Mouse (Mus musculus) T-helper 2 cell (primary cell): ENCODE results near the gene Srcin1.

ENCODE experiments used
- in situ Hi-C: fragments of 300-600 bp; cut with MboI, MseI; formaldehyde crosslinking; loops from one replicate; pipeline ENCODE4 v1.15.1; 2025; ENCODE audit warnings: high pct_unique_total_duplicates

The Srcin1 gene

DNA sequence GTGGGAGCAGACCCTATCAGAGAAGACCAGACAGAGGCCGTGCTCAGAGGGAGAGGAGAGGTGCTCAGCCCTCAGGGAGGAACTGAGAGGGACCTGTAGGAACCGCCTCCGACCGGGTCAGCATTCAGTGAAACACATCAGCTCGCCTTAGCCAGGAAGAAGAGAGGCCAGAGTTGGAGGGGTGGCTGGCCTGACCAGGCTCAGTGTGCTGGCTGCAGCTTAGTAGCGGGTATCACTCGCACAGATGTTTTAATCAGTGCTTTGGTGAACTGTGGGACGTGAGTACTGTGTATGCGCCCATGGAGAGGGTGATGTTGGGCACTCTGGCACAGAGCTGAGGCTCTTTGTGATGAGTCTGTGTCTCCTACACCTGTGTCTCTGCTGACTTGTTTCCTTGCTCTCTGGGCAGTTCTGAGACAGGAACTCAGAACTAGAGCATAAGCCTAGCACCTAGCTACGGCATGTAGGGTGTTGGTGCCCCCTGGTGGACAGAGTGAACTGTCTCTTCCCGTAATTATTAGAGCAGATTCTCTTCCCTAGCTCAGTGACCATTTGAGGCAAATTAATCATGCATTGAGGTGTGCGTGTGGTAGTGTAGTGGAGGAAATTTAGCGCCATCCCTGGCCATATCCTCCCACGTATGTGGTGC is 107.2 kb downstream of the Srcin1 start:
- in situ Hi-C loops, result loop anchor here (5.0 kb wide), 2 partner anchors 41 to 111 kb away; no protein-coding TSS in a partner anchor

DNA sequence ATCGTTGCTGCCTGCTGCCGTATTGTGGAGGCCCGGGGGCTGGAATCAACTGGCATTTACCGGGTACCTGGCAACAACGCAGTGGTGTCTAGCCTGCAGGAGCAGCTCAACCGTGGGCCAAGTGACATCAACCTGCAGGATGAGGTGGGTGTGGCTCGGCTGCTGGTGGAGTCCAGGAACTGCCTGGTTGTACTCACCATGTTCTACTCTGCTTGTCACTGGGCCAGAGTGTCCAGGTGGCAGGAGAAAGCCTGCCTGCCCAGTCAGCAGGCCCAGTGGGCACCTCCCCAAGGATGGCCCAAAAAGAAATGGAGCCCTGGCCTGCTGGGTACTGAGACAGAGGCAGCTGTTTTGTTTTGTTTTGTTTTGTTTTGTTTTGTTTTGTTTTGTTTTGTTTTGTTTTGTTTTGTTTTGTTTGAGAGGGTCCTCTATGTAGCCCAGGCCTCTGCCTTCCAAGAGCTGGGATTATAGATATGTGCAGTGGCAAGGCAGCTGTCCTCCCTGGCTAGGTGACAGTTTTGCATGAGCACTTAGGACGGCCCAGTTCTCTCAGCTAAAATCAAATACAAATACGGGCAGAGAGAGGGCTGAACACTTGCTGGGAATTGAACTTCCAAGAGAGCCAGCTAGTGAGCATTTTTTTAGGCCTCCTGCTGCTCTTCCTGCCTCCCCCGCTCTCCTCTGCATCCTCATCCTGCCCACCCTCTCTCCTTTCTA is 109.4 kb downstream of the Srcin1 start:
- in situ Hi-C loops, result loop anchor here (5.0 kb wide), 2 partner anchors 39 to 109 kb away; no protein-coding TSS in a partner anchor

DNA sequence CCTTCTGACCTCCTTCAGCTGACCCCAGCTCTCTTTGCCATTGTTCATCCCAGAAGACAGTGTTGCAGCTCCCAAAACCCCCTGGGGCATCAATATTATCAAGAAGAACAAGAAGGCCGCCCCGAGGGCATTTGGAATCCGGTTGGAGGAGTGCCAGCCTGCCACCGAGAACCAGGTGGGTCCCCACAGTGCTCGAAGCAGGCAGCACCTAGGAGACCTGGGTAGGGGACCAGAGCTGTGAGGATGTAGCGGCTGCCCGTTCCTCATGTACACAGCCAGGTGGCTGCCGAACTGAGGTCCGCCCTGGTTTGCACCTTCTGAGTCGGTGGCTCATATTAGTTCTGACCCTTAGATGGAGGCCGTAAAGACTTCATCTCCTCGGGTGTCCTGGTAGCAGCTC is 110.0 kb downstream of the Srcin1 start:
- in situ Hi-C loops, result loop anchor here (5.0 kb wide), 2 partner anchors 39 to 109 kb away; no protein-coding TSS in a partner anchor

DNA sequence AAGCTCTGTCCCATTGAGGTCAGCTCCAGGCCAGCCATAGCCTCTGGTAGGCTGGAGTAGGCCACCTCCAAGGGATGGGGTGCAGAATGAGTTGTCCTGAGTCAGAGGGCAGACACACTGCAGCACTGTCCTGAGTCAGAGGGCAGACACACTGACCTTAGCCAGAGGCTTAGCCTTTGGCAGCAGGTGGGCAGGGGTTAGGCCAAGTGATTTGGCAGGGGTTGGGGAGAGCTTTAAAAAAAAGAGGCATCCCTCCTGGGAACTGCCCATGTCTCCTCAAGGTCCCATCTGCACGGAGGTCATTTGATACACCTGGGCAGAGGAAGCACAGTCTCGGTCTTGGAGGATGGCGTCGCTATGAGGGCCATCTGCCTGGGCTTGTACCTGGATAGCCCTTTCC is 112.0 kb downstream of the Srcin1 start:
- in situ Hi-C loops, result no loop called here

DNA sequence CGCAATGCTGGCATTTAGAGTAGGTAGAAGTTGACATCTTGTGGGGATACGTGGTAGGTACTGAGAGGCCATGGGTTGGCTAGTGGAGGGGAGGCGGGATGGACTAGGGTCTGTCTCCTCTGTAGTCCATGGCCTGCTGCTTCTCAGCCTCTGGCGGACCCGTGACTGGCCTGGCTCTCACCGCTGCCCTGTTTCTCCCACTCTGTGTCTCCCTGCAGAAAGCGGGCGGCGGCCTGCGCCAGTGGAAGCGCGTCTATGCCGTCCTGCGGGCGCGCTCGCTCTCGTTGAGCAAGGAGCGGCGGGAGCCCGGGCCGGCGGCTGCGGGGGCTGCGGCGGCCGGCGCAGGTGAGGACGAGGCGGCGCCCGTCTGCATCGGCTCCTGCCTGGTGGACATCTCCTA is 112.8 kb downstream of the Srcin1 start:
- in situ Hi-C loops, result no loop called here

DNA sequence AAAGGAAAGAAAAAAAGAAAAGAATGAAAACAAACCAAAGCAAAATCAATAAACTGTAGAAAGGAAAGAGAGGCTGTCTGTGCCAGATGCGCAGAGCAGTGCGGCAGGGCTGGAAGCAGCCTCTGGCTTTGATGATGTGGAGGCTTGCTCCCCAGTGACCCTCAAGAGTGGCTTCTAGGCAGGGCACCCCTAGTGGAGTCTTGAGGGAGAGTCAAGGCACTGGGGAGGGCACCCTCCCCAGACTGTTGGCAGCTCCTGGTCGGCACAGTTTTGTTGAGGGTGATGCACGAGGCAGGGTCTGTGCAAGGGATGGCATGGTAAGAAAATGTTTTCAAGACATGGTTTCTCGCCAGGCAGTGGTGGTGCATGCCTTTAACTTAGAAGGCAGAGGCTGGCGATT is 113.4 kb downstream of the Srcin1 start:
- in situ Hi-C loops, result no loop called here

DNA sequence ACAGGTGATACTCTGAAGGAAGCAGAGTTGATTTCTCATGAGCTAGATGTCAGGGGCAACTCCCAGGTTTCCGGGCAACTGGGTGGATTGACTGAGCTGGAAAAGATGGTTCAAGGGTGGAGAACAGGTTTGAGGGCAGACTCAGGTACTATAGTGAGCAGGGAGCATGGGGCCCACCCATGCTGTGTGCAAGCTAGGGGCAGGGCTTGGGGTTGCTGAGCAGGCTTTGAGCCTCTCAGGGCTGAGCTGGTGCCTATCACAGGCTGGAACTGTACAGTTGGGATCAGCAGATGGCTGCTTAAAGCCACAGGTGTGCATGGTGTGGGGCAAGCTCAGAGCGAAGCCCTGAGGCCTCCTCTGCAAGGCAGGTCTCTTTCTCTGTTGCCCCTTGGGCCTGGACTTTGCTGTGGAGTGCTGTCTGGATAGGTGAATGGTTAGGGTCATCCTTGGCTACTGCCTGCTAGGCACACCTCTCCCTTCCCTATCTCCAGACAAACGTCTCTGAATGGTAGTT is 114.6 kb downstream of the Srcin1 start:
- in situ Hi-C loops, result no loop called here
